Mouse (Mus musculus): ENCODE measurements around the gene Sec63. TPM values are rescaled to one million over a fixed set of nuclear protein-coding genes. Genes with fewer than 3 reads are reported as not detected.
A peak's percentile ranks its signal among the peaks of the same experiment; 100 is the strongest.

The Sec63 gene
- polyA plus RNA-seq, 1 experiment from 2014 or later, result 15.1 TPM

DNA sequence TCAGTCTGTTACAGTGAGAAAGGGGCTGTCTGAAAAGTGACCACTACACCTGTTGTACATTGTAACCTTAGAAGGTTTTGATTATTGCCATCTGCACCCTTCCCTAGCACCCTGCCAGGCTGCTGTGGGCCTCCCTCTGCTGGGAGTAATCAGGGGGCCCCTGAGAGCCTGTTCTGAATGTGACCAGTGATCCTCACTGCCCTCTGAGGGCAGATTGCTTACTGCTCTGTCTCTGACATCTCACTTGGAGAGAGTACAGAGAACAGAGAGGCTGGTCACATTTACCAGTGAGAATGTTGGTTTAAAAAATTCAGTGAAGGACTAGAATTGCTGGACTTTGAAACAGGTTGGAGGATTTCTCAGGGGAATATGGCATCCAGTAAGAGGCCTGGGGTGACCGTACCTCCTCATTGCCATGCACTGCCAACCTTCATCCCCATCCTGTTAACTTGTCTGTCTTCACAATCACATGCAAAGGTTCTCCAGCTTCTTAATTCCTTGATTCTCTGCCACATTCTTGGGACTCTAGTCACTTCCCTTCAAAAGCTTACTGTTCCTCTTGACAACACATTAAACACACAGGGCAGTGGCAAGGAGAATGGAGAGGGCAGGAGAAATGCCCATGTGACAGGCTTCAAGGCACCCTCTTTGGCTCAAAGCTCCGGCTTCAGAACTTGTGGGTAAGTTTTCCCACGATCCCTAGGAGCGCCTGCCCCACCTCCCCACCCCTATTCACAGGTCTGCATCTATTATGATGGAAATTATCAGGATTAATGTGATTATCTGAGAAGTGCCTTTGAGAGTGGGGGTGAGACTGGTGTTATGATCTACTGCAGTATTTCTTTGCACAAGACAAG lies 72.8 kb downstream of the Sec63 start:
- Histone ChIP-seq H3K4me1 (ENCODE audit: insufficient read depth, low read depth, low read length) (no peaks in the 10 kb centered on the region), H3K27me3 (replicated peaks; ENCODE audit: insufficient read depth, low read length) (no peaks in the 10 kb centered on the region), H3K4me2 (replicated peaks; ENCODE audit: low read depth, low read length) (no peak overlapping the region), H3K4me3 (ENCODE audit: low read depth, low read length) (no peak overlapping the region), H3K9me3 (ENCODE audit: low read length) (no peaks in the 10 kb centered on the region), H3K27ac (ENCODE audit: low read length) (peak overlapping the region; percentile 51), H3K9ac (replicated peaks; ENCODE audit: low read depth) (no peak overlapping the region), H3K36me3 (ENCODE audit: insufficient read depth, low read length) (peaks cover 7% of the 10 kb centered on the region; the same call in 1 of the 2 replicates)
- ATAC-seq (peak; percentile 82), DNase-seq (ENCODE audit: low spot score) (peak; percentile 92)
- TF ChIP-seq EP300 (IDR thresholded peaks at IDR 0.05) (peak; percentile 91), CTCF (IDR thresholded peaks at IDR 0.05) (no peak)
- WGBS, result 64% methylated on average over 4 of the region's 4 CpGs

- H3K9me3 ChIP-seq (ENCODE audit: low read length), result no peaks in the 10 kb centered on the region
- H3K4me3 ChIP-seq (ENCODE audit: low read depth, low read length), result no peak overlapping the region
- H3K36me3 ChIP-seq (ENCODE audit: insufficient read depth, low read length), result no peaks in the 10 kb centered on the region
- H3K4me2 ChIP-seq (replicated peaks; ENCODE audit: low read depth, low read length), result no peak overlapping the region
- no peak for DNase-seq (ENCODE audit: low spot score)
- no peak overlapping the region for H3K9ac ChIP-seq (replicated peaks; ENCODE audit: low read depth)
- ATAC-seq, result no peak
- WGBS, result 79% methylated on average over 4 of the region's 4 CpGs
- no peaks in the 10 kb centered on the region for H3K27me3 ChIP-seq (replicated peaks; ENCODE audit: insufficient read depth, low read length)
- H3K27ac ChIP-seq (ENCODE audit: low read length), result no peak overlapping the region
- no peaks in the 10 kb centered on the region for H3K4me1 ChIP-seq (ENCODE audit: insufficient read depth, low read depth, low read length)
- TF ChIP-seq EP300 (IDR thresholded peaks at IDR 0.05) (no peak), CTCF (IDR thresholded peaks at IDR 0.05) (no peak)
These were observed 76.8 kb downstream of the Sec63 start for GRCm38 (mm10) chr10:42838106-42838505.

DNA sequence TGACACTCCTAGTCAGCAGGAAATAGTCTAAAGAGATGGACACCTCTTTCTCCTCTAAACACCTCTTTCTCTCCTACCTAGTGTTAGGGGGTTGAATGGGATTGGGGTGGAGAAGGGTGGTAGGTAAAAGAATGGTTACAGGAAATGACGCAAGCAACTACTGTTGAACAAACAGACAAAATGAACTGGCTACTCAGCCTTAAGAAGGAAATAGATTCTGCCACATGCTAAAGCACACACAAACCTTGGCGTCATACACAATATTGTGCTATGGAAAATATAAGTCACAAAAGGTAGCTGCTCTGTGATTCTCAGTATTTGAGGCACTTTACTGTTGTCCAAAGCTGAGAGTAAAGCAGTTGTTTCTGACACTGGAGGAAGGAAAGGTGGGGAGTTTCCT lies 77.4 kb downstream of the Sec63 start:
- no peak overlapping the region for H3K27ac ChIP-seq (ENCODE audit: low read length)
- no peak overlapping the region for H3K4me3 ChIP-seq (ENCODE audit: low read depth, low read length)
- H3K27me3 ChIP-seq (replicated peaks; ENCODE audit: insufficient read depth, low read length), result no peaks in the 10 kb centered on the region
- no peak overlapping the region for H3K9ac ChIP-seq (replicated peaks; ENCODE audit: low read depth)
- no peaks in the 10 kb centered on the region for H3K36me3 ChIP-seq (ENCODE audit: insufficient read depth, low read length)
- ATAC-seq (no peak), DNase-seq (ENCODE audit: low spot score) (no peak)
- no peak overlapping the region for H3K4me2 ChIP-seq (replicated peaks; ENCODE audit: low read depth, low read length)
- H3K4me1 ChIP-seq (ENCODE audit: insufficient read depth, low read depth, low read length), result no peaks in the 10 kb centered on the region
- TF ChIP-seq EP300 (IDR thresholded peaks at IDR 0.05) (no peak), CTCF (IDR thresholded peaks at IDR 0.05) (no peak)
- no peaks in the 10 kb centered on the region for H3K9me3 ChIP-seq (ENCODE audit: low read length)
- WGBS, result 88% methylated on average over 2 of the region's 2 CpGs

GRCm38 (mm10) chr10:42840036-42840435 lies 78.7 kb downstream of the Sec63 start:
- no peaks in the 10 kb centered on the region for H3K9me3 ChIP-seq (ENCODE audit: low read length)
- no peaks in the 10 kb centered on the region for H3K36me3 ChIP-seq (ENCODE audit: insufficient read depth, low read length)
- H3K27me3 ChIP-seq (replicated peaks; ENCODE audit: insufficient read depth, low read length), result no peaks in the 10 kb centered on the region
- H3K4me1 ChIP-seq (ENCODE audit: insufficient read depth, low read depth, low read length), result no peaks in the 10 kb centered on the region
- H3K4me2 ChIP-seq (replicated peaks; ENCODE audit: low read depth, low read length), result no peak overlapping the region
- DNase-seq (ENCODE audit: low spot score) (no peak), ATAC-seq (no peak)
- no peak overlapping the region for H3K27ac ChIP-seq (ENCODE audit: low read length)
- H3K4me3 ChIP-seq (ENCODE audit: low read depth, low read length), result no peak overlapping the region
- H3K9ac ChIP-seq (replicated peaks; ENCODE audit: low read depth), result no peak overlapping the region
- 93% methylated on average over 11 of the region's 11 CpGs for WGBS
- TF ChIP-seq CTCF (IDR thresholded peaks at IDR 0.05) (no peak), EP300 (IDR thresholded peaks at IDR 0.05) (no peak)

DNA sequence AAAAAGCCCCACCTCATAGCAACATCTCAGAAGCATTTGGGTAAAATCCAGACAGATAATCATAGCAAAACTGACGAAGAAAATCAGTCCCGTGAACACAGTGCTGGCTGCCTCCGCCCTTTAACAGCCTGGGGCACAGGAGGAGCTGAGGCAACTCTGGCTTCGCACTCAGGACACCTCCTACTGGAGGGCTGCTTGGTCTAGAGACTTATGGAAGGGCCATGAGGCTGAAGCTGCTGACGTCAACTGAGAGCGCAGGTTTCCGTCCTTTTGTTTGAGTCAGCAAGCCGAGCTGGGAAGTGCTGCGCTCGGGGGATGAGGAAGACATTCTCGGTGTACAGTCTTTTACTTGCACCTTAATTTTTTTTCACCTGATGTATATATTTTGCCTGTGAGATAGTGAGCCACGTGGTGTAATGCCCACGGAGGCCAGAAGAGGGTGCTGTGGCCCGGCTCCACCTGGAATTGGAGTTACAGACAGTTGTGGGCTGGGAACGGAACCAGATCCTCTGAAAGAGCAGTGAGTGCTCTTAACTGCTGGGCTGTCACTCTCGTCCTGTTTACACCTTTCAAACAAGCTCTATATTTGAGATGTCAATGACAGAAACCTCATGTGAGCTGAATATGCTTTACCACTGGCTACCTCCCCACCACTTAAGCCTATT lies 80.4 kb downstream of the Sec63 start:
- TF ChIP-seq CTCF (IDR thresholded peaks at IDR 0.05) (peak; percentile 64), EP300 (IDR thresholded peaks at IDR 0.05) (no peak)
- no peaks in the 10 kb centered on the region for H3K4me1 ChIP-seq (ENCODE audit: insufficient read depth, low read depth, low read length)
- no peak overlapping the region for H3K4me3 ChIP-seq (ENCODE audit: low read depth, low read length)
- H3K27ac ChIP-seq (ENCODE audit: low read length), result no peak overlapping the region
- no peaks in the 10 kb centered on the region for H3K27me3 ChIP-seq (replicated peaks; ENCODE audit: insufficient read depth, low read length)
- H3K9me3 ChIP-seq (ENCODE audit: low read length), result no peaks in the 10 kb centered on the region
- H3K9ac ChIP-seq (replicated peaks; ENCODE audit: low read depth), result no peak overlapping the region
- 56% methylated on average over 16 of the region's 16 CpGs for WGBS
- no peaks in the 10 kb centered on the region for H3K36me3 ChIP-seq (ENCODE audit: insufficient read depth, low read length)
- H3K4me2 ChIP-seq (replicated peaks; ENCODE audit: low read depth, low read length), result no peak overlapping the region
- DNase-seq (ENCODE audit: low spot score), result no peak
- ATAC-seq, result no peak

DNA sequence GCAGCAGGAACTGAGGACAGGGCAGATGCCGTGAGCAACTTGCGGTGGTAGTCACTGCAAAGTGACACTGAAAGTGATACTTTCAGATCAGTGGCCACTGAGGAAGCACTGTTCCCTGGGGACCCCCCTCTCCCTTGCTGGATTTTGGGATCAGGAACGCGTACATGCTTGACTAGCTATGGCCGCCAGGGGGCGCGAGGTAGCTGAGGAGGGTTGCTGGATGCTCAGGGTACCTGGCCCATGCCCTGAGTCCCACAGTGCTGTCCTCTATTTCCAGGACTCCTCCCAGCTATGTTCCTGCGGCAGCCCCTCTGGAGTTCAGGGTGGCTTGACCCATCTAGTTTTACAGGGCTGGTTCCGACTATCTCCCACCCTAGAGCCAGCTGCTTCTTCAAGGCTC lies 81.1 kb downstream of the Sec63 start:
- no peaks in the 10 kb centered on the region for H3K36me3 ChIP-seq (ENCODE audit: insufficient read depth, low read length)
- H3K4me1 ChIP-seq (ENCODE audit: insufficient read depth, low read depth, low read length), result no peaks in the 10 kb centered on the region
- H3K9me3 ChIP-seq (ENCODE audit: low read length), result no peaks in the 10 kb centered on the region
- H3K27ac ChIP-seq (ENCODE audit: low read length), result no peak overlapping the region
- H3K4me2 ChIP-seq (replicated peaks; ENCODE audit: low read depth, low read length), result no peak overlapping the region
- H3K9ac ChIP-seq (replicated peaks; ENCODE audit: low read depth), result no peak overlapping the region
- peak; percentile 66 for ATAC-seq
- H3K4me3 ChIP-seq (ENCODE audit: low read depth, low read length), result no peak overlapping the region
- WGBS, result 15% methylated on average over 9 of the region's 9 CpGs
- no peak for TF ChIP-seq EP300 (IDR thresholded peaks at IDR 0.05)
- peak; percentile 93 for TF ChIP-seq CTCF (IDR thresholded peaks at IDR 0.05)
- DNase-seq (ENCODE audit: low spot score), result peak; percentile 63
- no peaks in the 10 kb centered on the region for H3K27me3 ChIP-seq (replicated peaks; ENCODE audit: insufficient read depth, low read length)
